In the genomic region with DNA sequence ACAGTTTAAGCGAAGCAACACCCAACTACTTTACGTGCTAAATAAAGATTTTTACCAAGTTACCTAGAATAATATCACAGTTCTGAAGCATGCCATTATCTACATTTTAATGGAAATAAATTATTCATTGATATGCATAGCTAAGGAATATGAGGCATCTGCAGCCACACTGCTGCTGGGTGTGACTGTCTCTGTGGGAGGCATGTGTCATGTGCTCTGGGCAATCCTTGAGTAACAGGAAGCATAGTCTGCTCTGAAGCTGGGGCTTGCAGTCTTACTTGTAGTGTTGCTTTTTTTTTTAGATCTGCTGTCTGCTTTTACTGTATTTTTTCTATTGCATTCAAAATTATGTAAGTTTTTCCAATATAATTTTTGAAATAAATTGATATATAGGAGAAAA, we compare ENCODE assay signal across 26 mouse cellular contexts. TPM values are rescaled to one million over a fixed set of nuclear protein-coding genes. Genes with fewer than 3 reads are reported as not detected.
A peak's percentile ranks its signal among the peaks of the same experiment; 100 is the strongest.
DNase-seq lines count a peak whose midpoint lies in the region; ATAC-seq lines count a peak whose summit lies in the region.
"Had no signal": no experiment of that assay in that cellular context is flagged by ENCODE, and none has a peak within 500 bp of the region (broad histone marks: within the 10 kb centered on the region; RNA-seq: fewer than 3 reads in every experiment).

No protein-coding gene starts in this region.

- no peaks in the 10 kb centered on the region for H3K36me3 ChIP-seq in forebrain, embryonic 13.5 days (ENCODE audit: poor library complexity, severe bottlenecking)
- no peaks in the 10 kb centered on the region for H3K36me3 ChIP-seq in forebrain, embryonic 12.5 days (replicated peaks)
- H3K36me3 ChIP-seq: embryonic facial prominence, embryonic 13.5 days; embryonic facial prominence, embryonic 15.5 days; forebrain, embryonic 10.5 days; forebrain, embryonic 15.5 days; G1E had no signal

- H3K4me1 ChIP-seq in forebrain, embryonic 13.5 days: no peaks in the 10 kb centered on the region
- no peaks in the 10 kb centered on the region for H3K4me1 ChIP-seq in forebrain, embryonic 12.5 days
- H3K4me1 ChIP-seq: embryonic facial prominence, embryonic 13.5 days; embryonic facial prominence, embryonic 15.5 days; forebrain, embryonic 10.5 days; forebrain, embryonic 15.5 days had no signal

- H3K27me3 ChIP-seq in forebrain, embryonic 13.5 days: no peaks in the 10 kb centered on the region
- no peaks in the 10 kb centered on the region for H3K27me3 ChIP-seq in forebrain, embryonic 12.5 days
- H3K27me3 ChIP-seq: CH12.LX; embryonic facial prominence, embryonic 13.5 days; embryonic facial prominence, embryonic 15.5 days; forebrain, embryonic 15.5 days had no signal

- WGBS in forebrain, embryonic 13.5 days: 93% methylated on average over 2 of the region's 2 CpGs
- WGBS in forebrain, embryonic 12.5 days: 93% methylated on average over 2 of the region's 2 CpGs

- peak; percentile 54; the same call in 1 of the 2 replicates for ATAC-seq in forebrain, embryonic 13.5 days
- no peak for ATAC-seq in forebrain, embryonic 12.5 days (ENCODE audit: low FRiP score)
- peak; percentile 53; the same call in 1 of the 2 replicates for ATAC-seq in frontal cortex, adult (ENCODE audit: low TSS enrichment)
- ATAC-seq: activated CD4-positive, CD25-positive, alpha-beta regulatory T cell, adult 4 months; CD4-positive, CD25-positive, alpha-beta regulatory T cell, adult 4 months; forebrain, embryonic 15.5 days; Patski had no signal

- no peak overlapping the region for H3K4me3 ChIP-seq in forebrain, embryonic 13.5 days
- H3K4me3 ChIP-seq in forebrain, embryonic 12.5 days (replicated peaks): no peak overlapping the region
- H3K4me3 ChIP-seq: embryonic facial prominence, embryonic 13.5 days; embryonic facial prominence, embryonic 15.5 days; erythroblast, embryonic 14.5 days; forebrain, embryonic 10.5 days; forebrain, embryonic 15.5 days had no signal

- no peak overlapping the region for H3K27ac ChIP-seq in forebrain, embryonic 13.5 days
- H3K27ac ChIP-seq in forebrain, embryonic 12.5 days: no peak overlapping the region
- H3K27ac ChIP-seq: embryonic facial prominence, embryonic 13.5 days; embryonic facial prominence, embryonic 15.5 days; forebrain, embryonic 10.5 days; forebrain, embryonic 15.5 days had no signal

- DNase-seq in frontal cortex, postnatal 10 days (ENCODE audit: low spot score in 2 of 2): no peak
- DNase-seq in brain, adult 2 months (ENCODE audit: low read depth, low spot score): peak; percentile 64
- DNase-seq: adrenal gland, adult 8-10 months; adrenal gland, postnatal 14 days; adrenal gland, postnatal 36 days; B cell, adult 2 months; cerebellum, adult 11 months; cerebellum, adult 18-20 months; cerebellum, adult 8-10 months; cerebellum, adult 9-11 months; cerebellum, postnatal 14 days; cerebellum, postnatal 36 days; embryo, embryonic 11 days had no signal

- no peak overlapping the region for H3K9ac ChIP-seq in forebrain, embryonic 13.5 days
- H3K9ac ChIP-seq in forebrain, embryonic 12.5 days: no peak overlapping the region
- H3K9ac ChIP-seq: embryonic facial prominence, embryonic 13.5 days; embryonic facial prominence, embryonic 15.5 days; forebrain, embryonic 15.5 days had no signal

- no peaks in the 10 kb centered on the region for H3K9me3 ChIP-seq in forebrain, embryonic 13.5 days (replicated peaks)
- H3K9me3 ChIP-seq in forebrain, embryonic 12.5 days: no peaks in the 10 kb centered on the region
- H3K9me3 ChIP-seq: embryonic facial prominence, embryonic 13.5 days; embryonic facial prominence, embryonic 15.5 days; forebrain, embryonic 10.5 days; forebrain, embryonic 15.5 days; G1E had no signal

- no peak overlapping the region for H3K4me2 ChIP-seq in forebrain, embryonic 13.5 days
- H3K4me2 ChIP-seq in forebrain, embryonic 12.5 days: no peak overlapping the region
- H3K4me2 ChIP-seq: embryonic facial prominence, embryonic 13.5 days; embryonic facial prominence, embryonic 15.5 days; forebrain, embryonic 15.5 days had no signal

RNA-seq across cellular contexts. Expression of a gene that starts 17.2 kb away (rescaled TPM):
- polyA plus RNA-seq in forebrain, embryonic 13.5 days (2015; fragmentation: Nextera tagmentation; extraction: Ambion mirVana): 3.8 and 4.8 TPM in 2 replicates
- polyA plus RNA-seq in forebrain, embryonic 12.5 days (2016; fragmentation: Nextera tagmentation; extraction: Ambion mirVana): 2.9 and 3.0 TPM in 2 replicates
- polyA plus RNA-seq: CD4-positive, CD25-positive, alpha-beta regulatory T cell, adult 4 months; erythroblast, embryonic 14.5 days; G1E; Patski had no signal
